Comparison of ENCODE assay signal across 9 mouse cellular contexts in the genomic region with DNA sequence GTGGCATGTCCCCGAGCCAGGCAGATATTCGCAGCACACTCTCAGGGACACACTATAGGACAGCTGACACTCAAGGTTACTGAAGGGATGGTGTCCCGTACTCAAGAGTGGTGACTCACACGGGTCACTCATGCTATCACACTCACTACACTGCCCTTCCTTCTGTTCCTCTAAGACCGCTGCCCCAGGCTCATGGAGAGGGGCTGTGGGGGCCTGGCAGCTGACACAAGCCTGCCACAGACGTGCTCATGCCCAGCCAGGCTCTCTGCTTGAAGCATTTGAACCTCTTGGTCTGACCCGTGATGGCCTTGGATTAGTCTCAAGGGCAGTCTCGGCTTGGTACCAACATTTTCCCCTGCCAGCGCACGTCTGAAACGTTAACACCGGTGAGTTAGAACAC. TPM values are rescaled to one million over a fixed set of nuclear protein-coding genes. Genes with fewer than 3 reads are reported as not detected.
DNase-seq lines count a peak whose midpoint lies in the region; ATAC-seq and TF ChIP-seq lines count a peak whose summit lies in the region.
"Had no signal": no experiment of that assay in that cellular context is flagged by ENCODE, and none has a peak within 500 bp of the region (broad histone marks: within the 10 kb centered on the region; RNA-seq: fewer than 3 reads in every experiment).

No protein-coding gene starts in this region.

- H3K9me3 ChIP-seq in embryonic facial prominence, embryonic 10.5 days: no peaks in the 10 kb centered on the region
- H3K9me3 ChIP-seq in intestine, embryonic 16.5 days (ENCODE audit: control insufficient read depth, low read length): no peaks in the 10 kb centered on the region
- H3K9me3 ChIP-seq in midbrain, embryonic 14.5 days (ENCODE audit: control insufficient read depth, low read length): no peaks in the 10 kb centered on the region
- H3K9me3 ChIP-seq: neural tube, embryonic 12.5 days had no signal

- TF ChIP-seq CTCF in liver, adult 2 months (IDR thresholded peaks at IDR 0.05; ENCODE audit: low read depth, low read length): no peak

- WGBS in liver, adult 2 months: 45% methylated on average over 12 of the region's 12 CpGs
- 72% methylated on average over 12 of the region's 12 CpGs for WGBS in embryonic facial prominence, embryonic 10.5 days
- 59% methylated on average over 12 of the region's 12 CpGs for WGBS in intestine, embryonic 16.5 days
- 75% methylated on average over 12 of the region's 12 CpGs for WGBS in midbrain, embryonic 14.5 days

- no peak for TF ChIP-seq POLR2A in liver, adult 2 months (IDR thresholded peaks at IDR 0.05; ENCODE audit: extremely low read depth, insufficient read depth, low read length)

- no peak overlapping the region for H3K9ac ChIP-seq in liver, adult 2 months (ENCODE audit: low read depth, low read length)
- peak overlapping the region; percentile 48 for H3K9ac ChIP-seq in intestine, embryonic 16.5 days (ENCODE audit: low read depth, low read length)
- no peak overlapping the region for H3K9ac ChIP-seq in midbrain, embryonic 14.5 days (replicated peaks; ENCODE audit: low read length)
- H3K9ac ChIP-seq: neural tube, embryonic 12.5 days had no signal

- H3K36me3 ChIP-seq in liver, adult 2 months (ENCODE audit: control insufficient read depth, insufficient read depth, low read length): no peaks in the 10 kb centered on the region
- H3K36me3 ChIP-seq in embryonic facial prominence, embryonic 10.5 days (replicated peaks): no peaks in the 10 kb centered on the region
- no peaks in the 10 kb centered on the region for H3K36me3 ChIP-seq in intestine, embryonic 16.5 days (ENCODE audit: control insufficient read depth, insufficient read depth, low read length)
- H3K36me3 ChIP-seq in midbrain, embryonic 14.5 days (ENCODE audit: control insufficient read depth, insufficient read depth, low read length): no peaks in the 10 kb centered on the region
- H3K36me3 ChIP-seq: neural tube, embryonic 12.5 days had no signal

- H3K79me2 ChIP-seq in liver, adult 2 months (ENCODE audit: control insufficient read depth, insufficient read depth, low read length): peaks cover 60% of the 10 kb centered on the region

- H3K4me1 ChIP-seq in liver, adult 2 months (ENCODE audit: control insufficient read depth, insufficient read depth, low read length): peaks cover 32% of the 10 kb centered on the region
- H3K4me1 ChIP-seq in embryonic facial prominence, embryonic 10.5 days: peaks cover 80% of the 10 kb centered on the region
- peaks cover 73% of the 10 kb centered on the region for H3K4me1 ChIP-seq in intestine, embryonic 16.5 days (ENCODE audit: control insufficient read depth, insufficient read depth, low read length)
- peaks cover 24% of the 10 kb centered on the region for H3K4me1 ChIP-seq in midbrain, embryonic 14.5 days (ENCODE audit: control insufficient read depth, insufficient read depth, low read length)

- H3K4me3 ChIP-seq in liver, adult 2 months (ENCODE audit: insufficient read depth, low read depth, low read length): no peak overlapping the region
- H3K4me3 ChIP-seq in embryonic facial prominence, embryonic 10.5 days: no peak overlapping the region
- no peak overlapping the region for H3K4me3 ChIP-seq in intestine, embryonic 16.5 days (ENCODE audit: low read length)
- no peak overlapping the region for H3K4me3 ChIP-seq in midbrain, embryonic 14.5 days (replicated peaks; ENCODE audit: low read depth, low read length)
- H3K4me3 ChIP-seq: neural tube, embryonic 12.5 days had no signal

- 0 out of 2 replicates have a peak overlapping the region, but pooled peaks have one; percentile 3 for H3K27ac ChIP-seq in liver, adult 2 months (replicated peaks; ENCODE audit: insufficient read depth, low read depth, low read length)
- peak overlapping the region; percentile 30; the same call in 1 of the 2 replicates for H3K27ac ChIP-seq in embryonic facial prominence, embryonic 10.5 days (replicated peaks)
- H3K27ac ChIP-seq in intestine, embryonic 16.5 days (ENCODE audit: low read length): peak overlapping the region; percentile 95
- no peak overlapping the region for H3K27ac ChIP-seq in midbrain, embryonic 14.5 days (replicated peaks; ENCODE audit: low read depth, low read length)
- H3K27ac ChIP-seq: neural tube, embryonic 12.5 days had no signal

- peak; percentile 4 for ATAC-seq in intestine, embryonic 16.5 days
- no peak for ATAC-seq in midbrain, embryonic 14.5 days (ENCODE audit: low FRiP score, low TSS enrichment)

- no peaks in the 10 kb centered on the region for H3K27me3 ChIP-seq in liver, adult 2 months (ENCODE audit: control insufficient read depth, insufficient read depth, low read length)
- H3K27me3 ChIP-seq in embryonic facial prominence, embryonic 10.5 days (replicated peaks; ENCODE audit: low read depth, poor library complexity, severe bottlenecking): no peaks in the 10 kb centered on the region
- no peaks in the 10 kb centered on the region for H3K27me3 ChIP-seq in intestine, embryonic 16.5 days (replicated peaks; ENCODE audit: control insufficient read depth, insufficient read depth, low read length)
- H3K27me3 ChIP-seq in midbrain, embryonic 14.5 days (ENCODE audit: control insufficient read depth, insufficient read depth, low read length): no peaks in the 10 kb centered on the region
- H3K27me3 ChIP-seq: neural tube, embryonic 12.5 days had no signal

- H3K4me2 ChIP-seq in intestine, embryonic 16.5 days (ENCODE audit: low read depth, low read length): no peak overlapping the region
- no peak overlapping the region for H3K4me2 ChIP-seq in midbrain, embryonic 14.5 days (ENCODE audit: low read length)
- H3K4me2 ChIP-seq: neural tube, embryonic 12.5 days had no signal

- peak; percentile 84 for DNase-seq in liver, adult 2 months (ENCODE audit: extremely low read depth, low read depth, low spot score)
- no peak for DNase-seq in liver
- DNase-seq in embryonic facial prominence, embryonic 10.5 days (ENCODE audit: low spot score): no peak
- peak; percentile 72 for DNase-seq in skeletal muscle tissue, adult 2 months (ENCODE audit: low read depth, low spot score)
- no peak for DNase-seq in urinary bladder, postnatal 25 days (ENCODE audit: low spot score)
- no peak for DNase-seq in midbrain, embryonic 14.5 days
- no peak for DNase-seq in embryo, embryonic 10 days (ENCODE audit: low spot score)

RNA-seq across cellular contexts. Expression of gene Map3k1, which starts 10.7 kb away (rescaled TPM):
- 7.9 and 8.7 TPM in 2 replicates for total RNA-seq in liver, adult 2 months (2014; rRNA removed)
- polyA plus RNA-seq in liver, adult 2 months (2012; rRNA removed): 4.5 and 4.6 TPM in 2 replicates
- polyA plus RNA-seq in embryonic facial prominence, embryonic 10.5 days (2016; fragmentation: Nextera tagmentation; extraction: Ambion mirVana): 15.7 and 16.1 TPM in 2 replicates
- polyA plus RNA-seq in intestine, embryonic 16.5 days (2015; fragmentation: Nextera tagmentation; extraction: Ambion mirVana): 20.5 and 21.8 TPM in 2 replicates
- 13.4 and 15.6 TPM in 2 replicates for polyA plus RNA-seq in midbrain, embryonic 14.5 days (2014; fragmentation: Nextera tagmentation; extraction: Ambion mirVana)

Comparison
In these comparisons a context has a peak if more than half of its experiments do, and no peak if none do; other contexts are left out.
1. DNase-seq: peak in liver, adult 2 months (single experiment) and skeletal muscle tissue, adult 2 months (single experiment); none in liver (single experiment), embryonic facial prominence, embryonic 10.5 days (single experiment), urinary bladder, postnatal 25 days (single experiment), midbrain, embryonic 14.5 days (single experiment) and embryo, embryonic 10 days (single experiment).